Mouse (Mus musculus): ENCODE results near the gene Rdh19. TPM values are rescaled to one million over a fixed set of nuclear protein-coding genes. Genes with fewer than 3 reads are reported as not detected.
A peak's percentile ranks its signal among the peaks of the same experiment; 100 is the strongest.
"Not testable (repeated sequence)": the region's sequence is repeated elsewhere in the genome, so short reads cannot be mapped to it uniquely, and the experiment has no call there.

Rdh19 gene
- polyA plus RNA-seq, 1 experiment from 2014 or later: 11.4 TPM

DNA sequence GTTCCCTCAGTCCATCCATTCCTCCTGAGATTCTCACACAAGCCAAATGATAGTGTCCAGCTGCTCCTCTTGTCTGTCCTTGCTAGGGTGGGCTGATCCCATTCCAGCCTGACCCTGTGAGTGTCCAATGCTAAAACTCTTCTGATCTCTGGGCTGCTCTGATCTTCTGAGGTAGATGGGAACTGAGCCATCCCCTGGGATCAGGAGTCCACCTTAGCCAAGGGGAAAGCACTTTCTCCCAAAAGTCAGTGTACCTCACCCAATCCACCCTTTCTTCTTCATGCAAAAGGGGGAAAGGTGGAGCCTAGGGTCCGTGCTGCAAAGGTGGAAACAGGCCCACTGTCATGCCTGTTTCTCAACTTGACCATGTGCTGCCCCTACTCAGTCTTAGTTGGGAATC, 41.8 kb downstream of the Rdh19 start:
- no peaks in the 10 kb centered on the region for H3K9me3 ChIP-seq (replicated peaks; ENCODE audit: low read length)
- ATAC-seq (replicated peaks; ENCODE audit: low FRiP score, low read depth) (no peak), DNase-seq (ENCODE audit: low spot score) (no peak)
- H3K27ac ChIP-seq: no peak overlapping the region
- H3K36me3 ChIP-seq (ENCODE audit: insufficient read depth, low read length): no peaks in the 10 kb centered on the region
- no peak overlapping the region for H3K4me3 ChIP-seq (replicated peaks; ENCODE audit: low read depth, low read length)
- 84% methylated on average over 1 of the region's 1 CpGs for WGBS
- no peaks in the 10 kb centered on the region for H3K4me1 ChIP-seq (replicated peaks; ENCODE audit: insufficient read depth, low read length)
- no peaks in the 10 kb centered on the region for H3K27me3 ChIP-seq (ENCODE audit: insufficient read depth, low read length)
- H3K9ac ChIP-seq (ENCODE audit: low read depth, low read length): no peak overlapping the region
- no peak for TF ChIP-seq CTCF (IDR thresholded peaks at IDR 0.05; ENCODE audit: low read depth)
- H3K4me2 ChIP-seq (ENCODE audit: low read length): no peak overlapping the region

DNA sequence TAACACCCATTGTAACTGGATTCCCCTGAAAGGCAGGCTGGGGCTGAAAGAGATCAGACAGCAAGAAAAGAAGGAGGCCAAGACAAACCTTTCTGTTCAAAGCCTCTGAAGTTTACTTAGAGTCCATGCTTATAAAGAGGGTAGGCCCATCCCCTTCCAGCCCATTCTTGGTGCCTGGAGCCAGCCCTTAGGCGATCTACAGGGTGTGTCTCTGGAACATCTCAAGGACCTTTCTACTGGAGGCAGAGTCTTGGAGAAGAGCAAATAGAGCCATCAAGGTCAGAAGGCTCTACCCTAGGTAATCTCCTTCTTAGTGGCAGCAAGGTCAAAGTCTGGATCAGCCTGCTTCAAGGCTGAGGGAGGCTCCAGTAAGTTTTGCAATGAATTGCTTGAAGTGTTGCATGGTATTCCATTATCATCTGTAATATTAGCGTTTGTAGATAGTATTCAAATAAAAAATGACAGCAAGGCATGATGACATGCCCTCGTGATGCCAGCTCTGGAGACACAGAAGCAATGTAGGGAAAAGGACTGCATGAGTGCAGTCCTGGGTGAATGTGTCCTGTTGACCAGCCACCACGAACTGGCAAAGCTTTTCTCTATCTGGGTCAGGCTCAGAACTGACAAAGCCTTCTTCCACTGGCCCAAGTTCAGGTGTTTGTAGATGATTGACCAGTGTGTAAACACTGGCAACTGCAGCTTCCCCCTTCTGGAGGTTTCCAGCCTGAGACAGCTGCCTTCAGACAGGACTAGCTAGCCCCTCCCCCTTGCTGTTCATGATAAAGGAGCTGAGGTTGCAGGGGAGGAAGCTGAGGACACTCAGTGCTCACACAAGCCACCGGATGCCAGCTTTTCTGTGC, 43.7 kb downstream of the Rdh19 start:
- ATAC-seq (replicated peaks; ENCODE audit: low FRiP score, low read depth) (peak; percentile 88), DNase-seq (ENCODE audit: low spot score) (peak; percentile 57)
- H3K9me3 ChIP-seq (replicated peaks; ENCODE audit: low read length); H3K4me1 ChIP-seq (replicated peaks; ENCODE audit: insufficient read depth, low read length); H3K36me3 ChIP-seq (ENCODE audit: insufficient read depth, low read length); H3K4me3 ChIP-seq (replicated peaks; ENCODE audit: low read depth, low read length); H3K9ac ChIP-seq (ENCODE audit: low read depth, low read length); H3K4me2 ChIP-seq (ENCODE audit: low read length); H3K27me3 ChIP-seq (ENCODE audit: insufficient read depth, low read length): not testable (repeated sequence)
- 50% methylated on average over 5 of the region's 5 CpGs for WGBS
- H3K27ac ChIP-seq: 0 out of 2 replicates have a peak overlapping the region, but pooled peaks have one; percentile 32

DNA sequence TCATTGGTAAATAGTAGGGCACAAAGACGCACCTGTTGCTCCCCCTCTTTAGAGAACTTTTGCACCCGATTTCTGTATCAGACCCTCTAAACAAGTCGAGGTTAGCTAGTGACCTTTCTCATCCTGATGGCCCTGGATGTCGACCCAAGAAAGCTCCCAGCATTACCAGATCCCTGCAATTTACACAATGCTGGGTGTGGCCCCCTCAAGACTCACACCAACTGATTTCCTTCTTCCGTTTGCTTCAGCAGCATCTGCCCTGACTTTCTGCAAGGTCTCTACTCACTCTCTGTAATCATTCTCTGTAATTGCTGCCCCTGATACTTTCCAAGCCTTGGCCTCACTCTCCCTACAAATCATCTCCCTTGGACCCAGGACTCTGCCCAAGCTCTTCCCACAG, 47.0 kb downstream of the Rdh19 start:
- no peak overlapping the region for H3K4me2 ChIP-seq (ENCODE audit: low read length)
- no peak overlapping the region for H3K27ac ChIP-seq
- no peak for TF ChIP-seq CTCF (IDR thresholded peaks at IDR 0.05; ENCODE audit: low read depth)
- ATAC-seq (replicated peaks; ENCODE audit: low FRiP score, low read depth) (no peak), DNase-seq (ENCODE audit: low spot score) (no peak)
- H3K27me3 ChIP-seq (ENCODE audit: insufficient read depth, low read length): no peaks in the 10 kb centered on the region
- no peaks in the 10 kb centered on the region for H3K9me3 ChIP-seq (replicated peaks; ENCODE audit: low read length)
- no peak overlapping the region for H3K9ac ChIP-seq (ENCODE audit: low read depth, low read length)
- no peaks in the 10 kb centered on the region for H3K36me3 ChIP-seq (ENCODE audit: insufficient read depth, low read length)
- 67% methylated on average over 5 of the region's 5 CpGs for WGBS
- no peaks in the 10 kb centered on the region for H3K4me1 ChIP-seq (replicated peaks; ENCODE audit: insufficient read depth, low read length)
- no peak overlapping the region for H3K4me3 ChIP-seq (replicated peaks; ENCODE audit: low read depth, low read length)

DNA sequence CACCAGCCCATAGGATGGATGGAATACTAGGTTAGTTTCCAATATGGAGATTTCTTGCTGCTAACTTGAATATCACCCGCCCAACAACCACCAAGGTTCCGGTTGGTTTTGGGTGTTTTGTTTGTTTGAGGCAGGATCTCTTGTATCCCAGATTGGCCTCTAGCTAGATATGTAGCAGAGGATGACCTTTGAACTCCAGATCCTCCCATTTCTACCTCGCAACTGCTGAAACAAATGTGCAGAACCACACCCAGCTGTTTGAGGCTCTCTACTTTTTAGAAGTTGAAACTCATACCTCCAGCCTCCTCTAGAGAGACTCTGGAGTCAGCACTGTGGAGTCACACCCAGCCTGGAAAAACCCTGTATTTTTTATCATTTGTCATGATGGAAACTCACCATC, 47.8 kb downstream of the Rdh19 start:
- Histone ChIP-seq H3K36me3 (ENCODE audit: insufficient read depth, low read length) (no peaks in the 10 kb centered on the region), H3K9me3 (replicated peaks; ENCODE audit: low read length) (no peaks in the 10 kb centered on the region), H3K27me3 (ENCODE audit: insufficient read depth, low read length) (no peaks in the 10 kb centered on the region), H3K4me2 (ENCODE audit: low read length) (no peak overlapping the region), H3K9ac (ENCODE audit: low read depth, low read length) (no peak overlapping the region), H3K4me3 (replicated peaks; ENCODE audit: low read depth, low read length) (no peak overlapping the region), H3K27ac (no peak overlapping the region), H3K4me1 (replicated peaks; ENCODE audit: insufficient read depth, low read length) (no peaks in the 10 kb centered on the region)
- no peak for TF ChIP-seq CTCF (IDR thresholded peaks at IDR 0.05; ENCODE audit: low read depth)
- 83% methylated on average over 3 of the region's 3 CpGs for WGBS
- DNase-seq (ENCODE audit: low spot score) (no peak), ATAC-seq (replicated peaks; ENCODE audit: low FRiP score, low read depth) (no peak)

DNA sequence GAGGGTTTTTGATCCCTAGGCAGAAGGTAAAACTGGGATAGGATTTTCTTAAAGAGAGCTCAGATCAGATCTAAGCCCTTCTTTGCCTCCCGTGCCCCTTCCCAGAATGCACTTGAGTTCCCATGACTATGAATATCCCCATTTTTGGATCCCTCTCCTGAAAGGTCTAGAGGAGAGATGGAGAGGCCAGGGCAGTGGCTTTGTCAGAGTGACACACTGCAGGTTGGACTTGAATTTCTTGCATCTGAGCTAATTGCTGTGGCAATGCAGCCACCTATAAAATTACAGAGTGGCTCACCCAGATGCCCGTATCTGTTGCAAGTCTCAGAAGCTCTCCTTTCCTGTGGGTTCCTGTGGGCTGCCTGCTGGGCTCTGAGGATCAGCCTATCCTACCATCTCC, 48.5 kb downstream of the Rdh19 start, which contains the start of gene Sdr9c7:
Gene Sdr9c7, plus strand, starts transcription at position 301 of the 400 bp plus-strand sequence.
- Histone ChIP-seq H3K4me3 (replicated peaks; ENCODE audit: low read depth, low read length) (no peak within 1 kb of the TSS), H3K27me3 (ENCODE audit: insufficient read depth, low read length) (no peaks in the 10 kb centered on the region), H3K27ac (no peak within 1 kb of the TSS), H3K9ac (ENCODE audit: low read depth, low read length) (no peak within 1 kb of the TSS), H3K36me3 (ENCODE audit: insufficient read depth, low read length) (no peaks in the 10 kb centered on the region), H3K4me1 (replicated peaks; ENCODE audit: insufficient read depth, low read length) (no peaks in the 10 kb centered on the region), H3K4me2 (ENCODE audit: low read length) (no peak within 1 kb of the TSS), H3K9me3 (replicated peaks; ENCODE audit: low read length) (no peaks in the 10 kb centered on the region)
- no peak for TF ChIP-seq CTCF (IDR thresholded peaks at IDR 0.05; ENCODE audit: low read depth)
- DNase-seq (ENCODE audit: low spot score) (no peak), ATAC-seq (replicated peaks; ENCODE audit: low FRiP score, low read depth) (no peak)
- 74% methylated on average over 2 of the region's 2 CpGs for WGBS

DNA sequence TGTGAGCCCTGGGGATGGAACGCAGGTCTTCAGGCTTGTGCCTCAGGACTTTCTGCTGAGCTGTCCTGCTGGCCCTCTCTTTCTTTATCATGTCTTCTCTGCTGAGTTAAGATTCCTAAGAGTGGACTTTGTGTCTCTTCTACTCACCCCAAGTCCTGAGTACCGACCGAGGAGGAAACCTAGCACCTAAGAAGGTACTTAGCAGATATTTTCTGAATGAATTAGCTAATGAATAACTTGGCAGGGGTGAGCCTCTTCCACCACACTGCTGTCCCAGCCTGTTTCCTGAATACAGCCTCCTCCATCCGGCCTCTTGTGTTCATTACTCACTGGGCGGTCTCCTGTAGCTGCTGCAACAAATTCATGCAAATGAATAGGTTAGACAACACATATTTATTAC, 50.1 kb downstream of the Rdh19 start:
- Histone ChIP-seq H3K9ac (ENCODE audit: low read depth, low read length) (no peak overlapping the region), H3K4me2 (ENCODE audit: low read length) (no peak overlapping the region), H3K4me3 (replicated peaks; ENCODE audit: low read depth, low read length) (no peak overlapping the region), H3K4me1 (replicated peaks; ENCODE audit: insufficient read depth, low read length) (no peaks in the 10 kb centered on the region), H3K36me3 (ENCODE audit: insufficient read depth, low read length) (no peaks in the 10 kb centered on the region), H3K27ac (no peak overlapping the region), H3K27me3 (ENCODE audit: insufficient read depth, low read length) (no peaks in the 10 kb centered on the region), H3K9me3 (replicated peaks; ENCODE audit: low read length) (no peaks in the 10 kb centered on the region)
- ATAC-seq (replicated peaks; ENCODE audit: low FRiP score, low read depth) (peak; percentile 67), DNase-seq (ENCODE audit: low spot score) (peak; percentile 19)
- WGBS: 47% methylated on average over 5 of the region's 5 CpGs
- no peak for TF ChIP-seq CTCF (IDR thresholded peaks at IDR 0.05; ENCODE audit: low read depth)

All from kidney, postnatal 0 days (tissue).